Mouse (Mus musculus): ENCODE measurements at regions not wholly inside any gene's neighbourhood (a gene's known extent, or its start where the extent isn't known, plus 50 kb on each side); places are given as distances from the start of the nearest gene placed in this dataset.

- TF ChIP-seq CTCF (conservative IDR thresholded peaks at IDR 0.05; ENCODE audit: insufficient read depth, insufficient read length, low read depth, low read length) (no peak), POLR2A (IDR thresholded peaks at IDR 0.05; ENCODE audit: low read depth, low read length) (no peak)
These were observed 295.5 kb upstream of the Cntn3 start for GRCm38 (mm10) chr6:102868404-102868803.
